Comparison of ENCODE assay signal across 21 mouse cellular contexts in genomic region chr3:130370167-130370566, GRCm38 (mm10).
DNase-seq lines count a peak whose midpoint lies in the region; ATAC-seq and TF ChIP-seq lines count a peak whose summit lies in the region.
"Had no signal": no experiment of that assay in that cellular context is flagged by ENCODE, and none has a peak within 500 bp of the region (broad histone marks: within the 10 kb centered on the region; RNA-seq: fewer than 3 reads in every experiment).

No protein-coding gene starts in this region.

- intact Hi-C loops in heart, postnatal 14 days (cut with DNase I) = no loop called here
- intact Hi-C loops in left cerebral cortex, postnatal 10 days (cut with DNase I) = no loop called here

- no peak overlapping the region for H3K9ac ChIP-seq in lung, embryonic 15.5 days
- H3K9ac ChIP-seq in limb, embryonic 15.5 days = no peak overlapping the region
- H3K9ac ChIP-seq: forebrain, embryonic 13.5 days; forebrain, postnatal 0 days; hindbrain, embryonic 13.5 days; intestine, embryonic 15.5 days had no signal

- H3K27ac ChIP-seq in lung, embryonic 15.5 days = peak overlapping the region; percentile 11; the same call in 1 of the 2 replicates
- peak overlapping the region; percentile 16 for H3K27ac ChIP-seq in embryonic fibroblast, embryonic 13.5 days (ENCODE audit: insufficient read depth, low read length)
- H3K27ac ChIP-seq in limb, embryonic 15.5 days = peak overlapping the region; percentile 54
- H3K27ac ChIP-seq: forebrain, embryonic 13.5 days; gastrocnemius, adult 2 months; heart, embryonic 10.5 days; hindbrain, embryonic 13.5 days; intestine, embryonic 15.5 days had no signal

- peak; percentile 81 for DNase-seq in heart, adult 11 months
- no peak for DNase-seq in heart, postnatal 14 days
- no peak for DNase-seq in lung, postnatal 25 days (ENCODE audit: low spot score)
- DNase-seq in left cerebral cortex, postnatal 10 days (ENCODE audit: extremely low spot score in 1 of 2, low spot score in 2 of 2) = no peak
- DNase-seq: adrenal gland, adult 2 months; cerebellum, adult 11-12 months; cerebellum, adult 9-10 months; cerebellum, postnatal 25 days; forebrain, postnatal 0 days; gastrocnemius, adult 2 months; gastrocnemius, postnatal 25 days; heart, postnatal 10 days had no signal

- TF ChIP-seq POLR2A in embryonic fibroblast, embryonic 13.5 days (IDR thresholded peaks at IDR 0.05; ENCODE audit: low read depth, low read length) = no peak

- no peak overlapping the region for H3K4me2 ChIP-seq in lung, embryonic 15.5 days
- H3K4me2 ChIP-seq in limb, embryonic 15.5 days = no peak overlapping the region
- H3K4me2 ChIP-seq: forebrain, embryonic 13.5 days; hindbrain, embryonic 13.5 days; intestine, embryonic 15.5 days had no signal

- H3K27me3 ChIP-seq in lung, embryonic 15.5 days = no peaks in the 10 kb centered on the region
- no peaks in the 10 kb centered on the region for H3K27me3 ChIP-seq in limb, embryonic 15.5 days
- H3K27me3 ChIP-seq: CH12.LX; forebrain, embryonic 13.5 days; hindbrain, embryonic 13.5 days; intestine, embryonic 15.5 days had no signal

- no peaks in the 10 kb centered on the region for H3K36me3 ChIP-seq in lung, embryonic 15.5 days
- H3K36me3 ChIP-seq in limb, embryonic 15.5 days = no peaks in the 10 kb centered on the region
- H3K36me3 ChIP-seq: heart, embryonic 10.5 days; hindbrain, embryonic 13.5 days; intestine, embryonic 15.5 days had no signal

- H3K9me3 ChIP-seq in lung, embryonic 15.5 days = no peaks in the 10 kb centered on the region
- H3K9me3 ChIP-seq in limb, embryonic 15.5 days = no peaks in the 10 kb centered on the region
- H3K9me3 ChIP-seq: forebrain, embryonic 13.5 days; heart, embryonic 10.5 days; hindbrain, embryonic 13.5 days; intestine, embryonic 15.5 days had no signal

- H3K4me1 ChIP-seq in lung, embryonic 15.5 days = peaks cover 32% of the 10 kb centered on the region
- no peaks in the 10 kb centered on the region for H3K4me1 ChIP-seq in embryonic fibroblast, embryonic 13.5 days (ENCODE audit: control insufficient read depth, insufficient read depth, low read length)
- H3K4me1 ChIP-seq in limb, embryonic 15.5 days = peaks cover 25% of the 10 kb centered on the region

- TF ChIP-seq CTCF in embryonic fibroblast, embryonic 13.5 days (IDR thresholded peaks at IDR 0.05; ENCODE audit: borderline replicate concordance, insufficient read depth, low read length) = no peak

- WGBS in lung, embryonic 15.5 days = 60% methylated on average over 5 of the region's 5 CpGs
- 30% methylated on average over 5 of the region's 5 CpGs for WGBS in limb, embryonic 15.5 days

- ATAC-seq in lung, embryonic 15.5 days (ENCODE audit: borderline replicate concordance, extremely low read depth, low FRiP score, low TSS enrichment) = no peak
- no peak for ATAC-seq in limb, embryonic 15.5 days (ENCODE audit: insufficient number of reproducible peaks, low FRiP score, low TSS enrichment, low read depth)
- ATAC-seq in megakaryocyte, adult 5-6 weeks (ENCODE audit: poor library complexity, severe bottlenecking) = no peak
- ATAC-seq: forebrain, embryonic 13.5 days; forebrain, postnatal 0 days; intestine, embryonic 15.5 days had no signal

- no peak overlapping the region for H3K4me3 ChIP-seq in lung, embryonic 15.5 days
- H3K4me3 ChIP-seq in embryonic fibroblast, embryonic 13.5 days (ENCODE audit: insufficient read depth, low read length) = no peak overlapping the region
- no peak overlapping the region for H3K4me3 ChIP-seq in limb, embryonic 15.5 days
- H3K4me3 ChIP-seq: forebrain, embryonic 13.5 days; gastrocnemius, adult 2 months; heart, embryonic 10.5 days; hindbrain, embryonic 13.5 days; intestine, embryonic 15.5 days had no signal
